Mouse (Mus musculus) left cerebral cortex, adult 11 months (tissue): ENCODE measurements around the gene Cacna1h.

Experiments
- DNase-seq: peaks from one replicate; pipeline ENCODE4 v3.0.0; 2022; ENCODE audit warnings: low spot score

The Cacna1h gene

DNA sequence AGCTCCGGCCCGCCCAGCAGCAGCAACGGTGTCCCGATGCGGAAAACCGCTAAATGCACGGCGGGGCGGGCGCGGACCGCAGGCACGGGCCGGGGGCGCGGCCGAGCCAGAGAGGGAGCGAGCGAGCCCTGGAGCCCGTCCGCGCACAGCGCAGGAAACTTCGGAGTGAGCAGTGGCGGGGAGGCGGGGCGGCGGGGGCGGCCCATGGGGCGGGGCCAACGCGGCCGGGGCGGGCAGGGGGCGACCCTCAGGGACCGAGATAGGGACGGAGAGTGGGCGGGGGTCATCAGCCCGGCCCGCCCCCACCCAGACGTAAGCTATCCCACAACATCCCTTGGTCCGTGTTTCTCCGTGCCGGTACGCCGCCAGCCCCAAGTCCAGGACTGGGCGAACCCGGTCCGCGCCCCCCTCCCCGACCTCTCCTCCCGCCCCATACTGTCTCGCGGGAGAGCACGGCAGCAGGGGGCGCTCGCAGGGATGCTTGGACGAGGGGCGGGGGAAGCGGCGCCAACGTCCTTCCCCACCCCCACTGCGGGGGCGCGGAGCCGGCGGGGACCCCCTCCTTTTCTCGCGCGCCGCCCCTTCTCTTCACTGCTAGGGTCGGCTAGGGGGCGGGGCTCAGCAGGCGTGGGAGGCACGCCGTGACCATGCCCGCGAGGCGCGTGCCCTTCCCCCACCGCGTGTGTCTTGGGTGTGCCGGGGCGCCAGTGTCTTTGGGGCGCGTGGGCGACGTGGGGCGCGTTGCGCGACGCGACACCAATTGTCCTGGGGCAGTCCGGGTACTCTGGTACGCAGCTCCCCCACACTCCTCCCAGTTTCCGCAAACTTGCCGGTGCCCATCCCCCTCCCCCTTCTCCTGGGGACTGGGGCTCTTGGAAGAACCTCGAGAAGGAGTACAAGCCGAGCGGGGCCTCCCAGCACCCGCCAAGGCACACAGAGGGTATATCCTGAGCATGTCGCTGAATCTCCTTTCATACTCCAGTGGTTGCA, at the start of gene Cacna1h:
Cacna1h (minus strand) TSS at position 167 of the 990 bp plus-strand sequence.
- DNase-seq = no peak

DNA sequence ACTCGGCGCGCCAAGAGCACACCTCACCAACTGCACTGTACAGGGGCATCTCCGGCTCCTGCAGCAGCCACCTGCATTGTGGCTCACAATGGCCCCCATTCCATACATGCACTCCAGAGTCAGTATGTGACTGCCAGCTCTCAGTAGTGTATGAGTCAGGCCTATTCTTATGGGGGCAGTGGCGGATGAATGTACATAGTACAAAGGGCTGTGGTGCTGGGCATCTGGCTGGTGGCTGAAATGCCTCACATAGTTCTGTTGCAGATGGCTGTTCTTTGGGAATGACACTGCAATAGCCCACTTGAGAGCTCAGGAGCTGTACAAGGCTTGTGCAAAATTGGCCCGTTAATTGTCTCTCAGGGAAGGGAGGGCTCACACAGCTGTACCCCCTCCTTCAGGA, 48.5 kb upstream of the Cacna1h start:
- no peak for DNase-seq

DNA sequence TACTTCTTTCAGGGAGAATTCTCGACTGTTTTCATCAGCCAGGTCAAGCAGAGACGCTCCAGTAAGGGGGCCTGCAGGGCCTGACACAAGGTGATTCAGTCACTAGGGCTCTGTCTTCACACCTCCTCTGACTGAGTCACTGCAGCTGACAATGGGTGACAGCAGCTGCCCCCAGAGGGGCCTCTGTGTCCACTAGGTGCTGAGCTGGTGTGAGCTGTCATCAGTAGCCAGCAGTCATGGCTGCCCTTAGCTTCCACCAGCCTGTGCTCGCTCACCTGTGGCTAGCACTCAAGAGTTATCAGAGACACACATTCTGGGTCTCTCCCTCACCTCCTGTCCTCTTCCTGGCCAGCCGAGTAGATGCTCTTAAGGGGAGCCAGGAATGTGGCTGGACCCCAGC, 47.2 kb upstream of the Cacna1h start:
- DNase-seq = no peak

- DNase-seq = no peak
These were observed 46.6 kb upstream of the Cacna1h start for GRCm38 (mm10) chr17:25480152-25480551.

DNA sequence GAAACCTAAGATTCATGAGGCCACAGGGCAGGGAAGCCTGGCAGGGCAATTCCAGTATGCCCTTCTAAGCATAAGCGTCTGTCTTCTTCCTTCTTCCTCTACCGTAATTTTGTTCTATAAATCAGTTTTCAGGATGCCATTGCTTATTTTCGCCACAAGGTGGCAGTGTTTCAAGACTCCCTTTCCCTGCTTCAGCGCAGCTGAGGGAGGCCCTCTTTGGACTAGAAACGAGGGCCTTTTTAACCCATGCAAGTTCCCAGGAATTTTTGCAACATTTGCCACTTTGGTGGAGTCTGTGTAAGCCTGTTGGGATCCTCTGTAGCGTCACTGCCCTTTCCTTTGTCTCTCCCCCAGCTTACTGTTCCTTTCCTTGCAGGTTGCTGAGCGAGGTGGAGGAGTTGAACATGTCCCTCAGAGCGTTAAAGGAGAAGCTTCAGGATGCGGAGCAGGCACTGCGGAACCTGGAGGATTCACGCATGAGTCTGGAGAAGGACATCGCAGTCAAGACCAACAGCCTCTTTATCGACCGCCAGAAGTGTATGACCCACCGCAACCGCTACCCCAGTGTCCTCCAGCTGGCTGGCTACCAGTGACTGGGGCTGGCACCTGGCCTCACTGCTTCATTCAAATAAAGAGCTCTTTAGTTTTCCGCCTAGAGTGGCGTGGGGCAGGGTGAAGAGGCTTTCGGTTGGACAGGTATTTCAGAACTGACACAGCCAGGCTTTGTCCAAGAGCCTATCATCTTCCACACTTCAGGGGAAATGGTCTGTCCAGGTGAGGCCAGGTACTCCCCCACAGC, 42.6 kb upstream of the Cacna1h start:
- peak; percentile 49 for DNase-seq

- DNase-seq = peak; percentile 40
These were observed 40.9 kb upstream of the Cacna1h start for GRCm38 (mm10) chr17:25474330-25475077.

GRCm38 (mm10) chr17:25472044-25472443, 38.5 kb upstream of the Cacna1h start:
- DNase-seq = no peak

GRCm38 (mm10) chr17:25471418-25471817, 37.8 kb upstream of the Cacna1h start:
- no peak for DNase-seq

GRCm38 (mm10) chr17:25469798-25470197, 36.2 kb upstream of the Cacna1h start:
- DNase-seq = peak; percentile 48

DNA sequence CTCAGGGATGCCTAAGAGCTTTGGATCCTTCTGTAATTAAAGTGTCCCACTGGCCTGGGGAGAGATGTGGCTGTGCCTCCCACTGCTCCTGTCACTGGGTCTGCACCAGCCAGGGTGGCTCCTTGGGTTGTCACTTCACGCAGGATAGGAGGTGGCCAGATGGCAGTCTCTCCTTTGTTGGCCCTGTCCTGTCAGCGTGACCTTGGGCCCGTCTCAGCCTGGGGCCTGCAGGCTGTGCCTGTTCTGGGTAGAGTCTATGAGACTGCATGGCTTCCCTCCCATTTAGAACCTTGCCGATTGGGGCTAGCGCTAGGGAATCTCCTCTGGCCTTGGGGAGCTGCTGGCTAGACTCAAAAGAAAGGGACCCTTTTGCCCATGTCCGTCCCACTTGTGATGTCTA, 34.7 kb upstream of the Cacna1h start:
- no peak for DNase-seq

GRCm38 (mm10) chr17:25467781-25468180, 34.2 kb upstream of the Cacna1h start:
- DNase-seq = no peak

DNA sequence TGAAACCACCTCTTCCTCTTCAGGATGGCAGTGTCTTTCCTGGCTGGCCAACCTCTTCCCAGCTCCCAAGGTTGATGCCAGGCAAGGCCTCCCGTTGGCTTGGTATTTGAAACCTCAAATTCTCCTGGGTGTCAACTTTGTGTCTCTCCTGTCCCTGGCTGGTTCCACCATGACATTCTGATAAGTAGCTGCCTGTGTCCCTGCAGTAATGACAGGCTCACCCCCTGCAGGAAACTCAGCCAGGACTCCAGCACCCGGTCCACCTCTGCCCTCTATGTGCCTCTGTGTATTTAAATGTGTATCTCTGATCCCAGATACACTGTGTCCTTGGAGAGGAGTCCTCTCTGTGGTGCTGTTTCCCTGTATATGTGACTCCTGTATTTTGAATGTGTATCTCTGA, 32.7 kb upstream of the Cacna1h start:
- DNase-seq = no peak

DNA sequence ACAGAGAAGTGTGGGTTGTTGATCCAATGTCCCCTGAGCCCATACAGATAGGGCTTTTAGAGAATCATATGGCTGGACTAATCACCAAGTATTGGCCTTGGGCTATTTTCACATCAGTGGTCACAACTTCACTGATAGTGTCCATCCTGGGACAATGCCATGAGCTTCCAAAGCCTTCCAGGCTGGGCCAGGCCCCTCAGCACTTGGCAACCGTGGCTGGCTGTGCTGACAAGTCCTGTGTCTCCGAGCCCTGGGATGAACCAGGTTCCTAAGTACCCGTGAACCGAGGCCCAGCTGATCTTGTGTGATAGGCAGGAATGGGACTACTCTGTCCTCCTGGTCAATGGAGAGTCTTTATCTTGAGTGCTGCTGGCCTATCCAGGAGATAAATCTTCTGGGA, 30.5 kb upstream of the Cacna1h start:
- DNase-seq = no peak

- DNase-seq = no peak
These were observed 29.9 kb upstream of the Cacna1h start for GRCm38 (mm10) chr17:25463326-25463945.

- DNase-seq = no peak
These were observed 28.8 kb upstream of the Cacna1h start for GRCm38 (mm10) chr17:25462236-25462875.

GRCm38 (mm10) chr17:25456540-25456939, 23.0 kb upstream of the Cacna1h start:
- peak; percentile 59 for DNase-seq

- no peak for DNase-seq
These were observed 20.7 kb upstream of the Cacna1h start, which contains the start of gene Tekt4 for GRCm38 (mm10) chr17:25454272-25454671. TSS of gene Tekt4 (plus strand) at chr17:25454615.

DNA sequence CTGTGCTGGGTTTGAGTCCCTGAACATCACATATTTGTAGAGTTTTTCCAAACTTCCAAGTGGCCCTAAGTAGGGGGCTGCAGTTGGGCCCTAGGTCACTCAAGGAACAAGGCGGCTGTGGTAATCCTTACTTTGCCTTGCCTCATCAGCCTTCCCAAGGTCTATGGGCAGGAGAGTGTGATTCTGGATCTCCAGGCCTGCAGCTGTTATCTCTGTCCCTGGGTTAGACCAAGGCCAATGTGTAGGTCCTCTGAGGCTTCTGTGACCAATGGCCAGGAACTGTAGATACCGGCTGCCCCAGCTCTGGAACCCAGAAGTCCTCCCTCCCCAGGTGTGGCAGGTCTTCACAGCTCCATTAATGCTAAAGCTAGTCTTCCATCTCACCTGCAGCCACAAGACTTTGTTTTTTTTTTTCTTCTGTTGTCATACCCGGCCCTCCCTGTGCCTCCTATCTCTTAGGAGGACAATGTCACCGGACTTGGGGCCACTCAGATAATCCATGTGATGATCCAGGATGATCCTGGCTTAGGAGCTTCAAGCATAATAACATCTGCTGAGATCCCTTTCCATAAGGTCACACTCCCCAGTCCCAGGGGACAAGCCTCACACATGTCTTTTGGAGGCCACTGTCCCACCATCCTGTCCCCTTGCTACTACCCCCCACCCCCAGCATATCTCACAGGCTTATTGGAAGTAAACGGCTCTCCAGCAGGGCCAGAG, 18.8 kb upstream of the Cacna1h start:
- DNase-seq = no peak

- DNase-seq = no peak
These were observed 16.7 kb upstream of the Cacna1h start for GRCm38 (mm10) chr17:25450329-25450728.

DNA sequence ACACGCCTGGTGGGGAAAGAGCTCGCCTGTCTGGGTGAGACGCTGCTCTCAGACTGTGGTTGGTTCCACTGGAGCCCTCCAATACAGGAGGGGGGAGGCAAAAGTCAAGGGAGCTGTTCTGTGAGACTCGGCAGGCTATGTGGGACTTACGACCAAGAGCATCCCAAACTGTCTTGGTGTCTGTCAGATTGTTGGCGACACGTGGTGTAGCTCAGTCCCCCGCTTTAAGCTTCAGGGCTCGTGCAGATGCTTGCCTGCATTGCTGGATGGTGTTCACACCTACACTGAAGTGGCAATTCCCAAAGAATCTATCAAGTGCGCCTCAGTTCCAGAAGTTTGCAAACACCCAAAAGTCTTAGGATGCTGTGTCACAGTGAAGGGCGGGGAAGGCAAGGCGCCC, 14.3 kb upstream of the Cacna1h start:
- no peak for DNase-seq
